Mouse (Mus musculus): ENCODE results near the gene Tpx2. TPM values are rescaled to one million over a fixed set of nuclear protein-coding genes. Genes with fewer than 3 reads are reported as not detected.

Gene Tpx2
- total RNA-seq, 1 experiment = 77.8 TPM

- in situ Hi-C loops (cut with MboI; ENCODE audit: low sequenced_read_pairs in 2 of 2, unreplicated experiment in 2 of 2) = no loop called here
- Histone ChIP-seq H3K36me3 (ENCODE audit: control insufficient read depth, insufficient read depth, low read length, poor library complexity, severe bottlenecking) (no peaks in the 10 kb centered on the region), H3K9ac (ENCODE audit: insufficient read depth, low read depth, low read length, poor library complexity, severe bottlenecking) (no peak overlapping the region), H3K27ac (ENCODE audit: insufficient read depth, low read depth, low read length, poor library complexity, severe bottlenecking) (no peak overlapping the region), H3K9me3 (ENCODE audit: control insufficient read depth, insufficient read depth, low read depth, low read length) (no peaks in the 10 kb centered on the region), H3K4me3 (ENCODE audit: insufficient read depth in 1 of 2, low read depth in 1 of 2, low read length in 2 of 2, poor library complexity in 1 of 2, severe bottlenecking in 1 of 2) (no peak overlapping the region), H3K4me1 (ENCODE audit: control insufficient read depth in 2 of 2, insufficient read depth in 2 of 2, low read length in 2 of 2, poor library complexity in 1 of 2) (no peaks in the 10 kb centered on the region)
- no peak for TF ChIP-seq HCFC1 (IDR thresholded peaks at IDR 0.05; ENCODE audit: borderline replicate concordance, insufficient read depth, low read length)
- TF ChIP-seq MAFK (IDR thresholded peaks at IDR 0.05; ENCODE audit: insufficient read depth, low read depth, low read length) = no peak
- TF ChIP-seq ZNF384 (IDR thresholded peaks at IDR 0.05; ENCODE audit: low read depth, low read length) = no peak
- no peak for DNase-seq (ENCODE audit: low read depth, low spot score)
Observed at GRCm38 (mm10) chr2:152941106-152941505, 93.3 kb downstream of the Tpx2 start.

- DNase-seq (ENCODE audit: low read depth, low spot score) = no peak
- H3K27ac ChIP-seq (ENCODE audit: insufficient read depth, low read depth, low read length, poor library complexity, severe bottlenecking) = no peak overlapping the region
- no peaks in the 10 kb centered on the region for H3K4me1 ChIP-seq (ENCODE audit: control insufficient read depth in 2 of 2, insufficient read depth in 2 of 2, low read length in 2 of 2, poor library complexity in 1 of 2)
- in situ Hi-C loops (cut with MboI; ENCODE audit: low sequenced_read_pairs in 2 of 2, unreplicated experiment in 2 of 2) = no loop called here
- H3K36me3 ChIP-seq (ENCODE audit: control insufficient read depth, insufficient read depth, low read length, poor library complexity, severe bottlenecking) = no peaks in the 10 kb centered on the region
- H3K4me3 ChIP-seq (ENCODE audit: insufficient read depth in 1 of 2, low read depth in 1 of 2, low read length in 2 of 2, poor library complexity in 1 of 2, severe bottlenecking in 1 of 2) = no peak overlapping the region
- no peaks in the 10 kb centered on the region for H3K9me3 ChIP-seq (ENCODE audit: control insufficient read depth, insufficient read depth, low read depth, low read length)
- TF ChIP-seq HCFC1 (IDR thresholded peaks at IDR 0.05; ENCODE audit: borderline replicate concordance, insufficient read depth, low read length) (no peak), ZC3H11A (IDR thresholded peaks at IDR 0.05; ENCODE audit: borderline replicate concordance, low read depth, low read length) (no peak), ZNF384 (IDR thresholded peaks at IDR 0.05; ENCODE audit: low read depth, low read length) (no peak), CHD2 (IDR thresholded peaks at IDR 0.05; ENCODE audit: low read depth, low read length) (no peak), MAFK (IDR thresholded peaks at IDR 0.05; ENCODE audit: insufficient read depth, low read depth, low read length) (no peak)
- no peak overlapping the region for H3K9ac ChIP-seq (ENCODE audit: insufficient read depth, low read depth, low read length, poor library complexity, severe bottlenecking)
Observed at GRCm38 (mm10) chr2:152941776-152942175, 94.0 kb downstream of the Tpx2 start.

- DNase-seq (ENCODE audit: low read depth, low spot score) = no peak
- Histone ChIP-seq H3K4me3 (ENCODE audit: insufficient read depth in 1 of 2, low read depth in 1 of 2, low read length in 2 of 2, poor library complexity in 1 of 2, severe bottlenecking in 1 of 2) (peak overlapping the region; percentile 44 to 57; a peak in 3 of 4 replicates), H3K36me3 (ENCODE audit: control insufficient read depth, insufficient read depth, low read length, poor library complexity, severe bottlenecking) (no peaks in the 10 kb centered on the region), H3K27ac (ENCODE audit: insufficient read depth, low read depth, low read length, poor library complexity, severe bottlenecking) (no peak overlapping the region), H3K4me1 (ENCODE audit: control insufficient read depth in 2 of 2, insufficient read depth in 2 of 2, low read length in 2 of 2, poor library complexity in 1 of 2) (no peaks in the 10 kb centered on the region), H3K9ac (ENCODE audit: insufficient read depth, low read depth, low read length, poor library complexity, severe bottlenecking) (0 out of 2 replicates have a peak overlapping the region, but pooled peaks have one; percentile 22), H3K9me3 (ENCODE audit: control insufficient read depth, insufficient read depth, low read depth, low read length) (no peaks in the 10 kb centered on the region)
- TF ChIP-seq CHD2 (IDR thresholded peaks at IDR 0.05; ENCODE audit: low read depth, low read length) (no peak), HCFC1 (IDR thresholded peaks at IDR 0.05; ENCODE audit: borderline replicate concordance, insufficient read depth, low read length) (no peak), MAFK (IDR thresholded peaks at IDR 0.05; ENCODE audit: insufficient read depth, low read depth, low read length) (no peak)
- in situ Hi-C loops (cut with MboI; ENCODE audit: low sequenced_read_pairs in 2 of 2, unreplicated experiment in 2 of 2) = no loop called here
Observed at GRCm38 (mm10) chr2:152942898-152943515, 95.2 kb downstream of the Tpx2 start.

- Histone ChIP-seq H3K4me3 (ENCODE audit: insufficient read depth in 1 of 2, low read depth in 1 of 2, low read length in 2 of 2, poor library complexity in 1 of 2, severe bottlenecking in 1 of 2) (peak overlapping the region; percentile 44 to 57; a peak in 2 of 4 replicates), H3K4me1 (ENCODE audit: control insufficient read depth in 2 of 2, insufficient read depth in 2 of 2, low read length in 2 of 2, poor library complexity in 1 of 2) (no peaks in the 10 kb centered on the region), H3K27ac (ENCODE audit: insufficient read depth, low read depth, low read length, poor library complexity, severe bottlenecking) (no peak overlapping the region), H3K9ac (ENCODE audit: insufficient read depth, low read depth, low read length, poor library complexity, severe bottlenecking) (no peak overlapping the region), H3K36me3 (ENCODE audit: control insufficient read depth, insufficient read depth, low read length, poor library complexity, severe bottlenecking) (no peaks in the 10 kb centered on the region), H3K9me3 (ENCODE audit: control insufficient read depth, insufficient read depth, low read depth, low read length) (no peaks in the 10 kb centered on the region)
- no peak for DNase-seq (ENCODE audit: low read depth, low spot score)
- in situ Hi-C loops (cut with MboI; ENCODE audit: low sequenced_read_pairs in 2 of 2, unreplicated experiment in 2 of 2) = no loop called here
- no peak for TF ChIP-seq CHD2 (IDR thresholded peaks at IDR 0.05; ENCODE audit: low read depth, low read length)
- TF ChIP-seq HCFC1 (IDR thresholded peaks at IDR 0.05; ENCODE audit: borderline replicate concordance, insufficient read depth, low read length) = no peak
- TF ChIP-seq ZC3H11A (IDR thresholded peaks at IDR 0.05; ENCODE audit: borderline replicate concordance, low read depth, low read length) = no peak
- no peak for TF ChIP-seq MAFK (IDR thresholded peaks at IDR 0.05; ENCODE audit: insufficient read depth, low read depth, low read length)
- TF ChIP-seq ZNF384 (IDR thresholded peaks at IDR 0.05; ENCODE audit: low read depth, low read length) = no peak
Observed at GRCm38 (mm10) chr2:152943568-152943967, 95.8 kb downstream of the Tpx2 start.

GRCm38 (mm10) chr2:152944013-152944412 lies 96.2 kb downstream of the Tpx2 start:
- Histone ChIP-seq H3K9ac (ENCODE audit: insufficient read depth, low read depth, low read length, poor library complexity, severe bottlenecking) (no peak overlapping the region), H3K27ac (ENCODE audit: insufficient read depth, low read depth, low read length, poor library complexity, severe bottlenecking) (no peak overlapping the region), H3K36me3 (ENCODE audit: control insufficient read depth, insufficient read depth, low read length, poor library complexity, severe bottlenecking) (no peaks in the 10 kb centered on the region), H3K4me3 (ENCODE audit: insufficient read depth in 1 of 2, low read depth in 1 of 2, low read length in 2 of 2, poor library complexity in 1 of 2, severe bottlenecking in 1 of 2) (no peak overlapping the region), H3K9me3 (ENCODE audit: control insufficient read depth, insufficient read depth, low read depth, low read length) (no peaks in the 10 kb centered on the region), H3K4me1 (ENCODE audit: control insufficient read depth in 2 of 2, insufficient read depth in 2 of 2, low read length in 2 of 2, poor library complexity in 1 of 2) (no peaks in the 10 kb centered on the region)
- in situ Hi-C loops (cut with MboI; ENCODE audit: low sequenced_read_pairs in 2 of 2, unreplicated experiment in 2 of 2) = no loop called here
- no peak for DNase-seq (ENCODE audit: low read depth, low spot score)
- no peak for TF ChIP-seq CHD2 (IDR thresholded peaks at IDR 0.05; ENCODE audit: low read depth, low read length)
- no peak for TF ChIP-seq MAFK (IDR thresholded peaks at IDR 0.05; ENCODE audit: insufficient read depth, low read depth, low read length)
- no peak for TF ChIP-seq ZC3H11A (IDR thresholded peaks at IDR 0.05; ENCODE audit: borderline replicate concordance, low read depth, low read length)
- no peak for TF ChIP-seq HCFC1 (IDR thresholded peaks at IDR 0.05; ENCODE audit: borderline replicate concordance, insufficient read depth, low read length)
- no peak for TF ChIP-seq ZNF384 (IDR thresholded peaks at IDR 0.05; ENCODE audit: low read depth, low read length)
